Mouse (Mus musculus): ENCODE results near the gene Cmtm2a.

- no peak for TF ChIP-seq POLR2A (IDR thresholded peaks at IDR 0.05; ENCODE audit: insufficient read depth, low read depth, low read length)
- peak; percentile 32 for TF ChIP-seq CTCF (IDR thresholded peaks at IDR 0.05)
- no peak for TF ChIP-seq EP300 (IDR thresholded peaks at IDR 0.05; ENCODE audit: insufficient read depth, low read depth, low read length)
These were observed 44.9 kb upstream of the Cmtm2a start for GRCm38 (mm10) chr8:104337890-104338289.
